Mouse (Mus musculus) brain, embryonic 14.5 days (tissue): ENCODE data around the gene E130208F15Rik.

ENCODE experiments used
- CTCF ChIP-seq: fragments of 200-500 bp; IDR thresholded peaks from 2 replicates; pipeline ENCODE4 v1.5.1; 2012; ENCODE audit warnings: inconsistent platforms, mild to moderate bottlenecking, moderate library complexity, borderline replicate concordance; ENCODE audit not compliant: insufficient read depth, insufficient read length; ENCODE audit errors: extremely low read depth
- POLR2A ChIP-seq: fragments of 200-500 bp; IDR thresholded peaks from 2 replicates; pipeline ENCODE4 v1.6.1; 2012; ENCODE audit warnings: mild to moderate bottlenecking, inconsistent platforms, borderline replicate concordance; ENCODE audit not compliant: poor library complexity, insufficient read depth, insufficient read length, severe bottlenecking; ENCODE audit errors: extremely low read depth

- TF ChIP-seq POLR2A (no peak), CTCF (no peak)
Observed at GRCm38 (mm10) chr7:30280670-30281138, 40.8 kb upstream of the E130208F15Rik start.
